Mouse (Mus musculus) intestine, postnatal 0 days (tissue): Measurements from ENCODE around the gene Antxr1. TPM values are rescaled to one million over a fixed set of nuclear protein-coding genes. Genes with fewer than 3 reads are reported as not detected.
A peak's percentile ranks its signal among the peaks of the same experiment; 100 is the strongest.

Source experiments
- ATAC-seq: fragments of 200-750 bp; cut with Nextera tagmentation; 2 replicates; pipeline ENCODE4 v1.8.0; 2017; ENCODE audit warnings: mild to moderate bottlenecking, moderate TSS enrichment, moderate library complexity
- H3K27ac ChIP-seq: fragments of 300-500 bp; sonication (generic); 2 replicates; pipeline ENCODE4 v1.5.1; 2014; ENCODE audit warnings: mild to moderate bottlenecking, low read depth, low read length, moderate library complexity
- H3K27me3 ChIP-seq: fragments of 300-500 bp; sonication (generic); replicated peaks from 2 replicates; pipeline ENCODE4 v1.6.1; 2014; ENCODE audit warnings: low read length, mixed read lengths; ENCODE audit not compliant: control insufficient read depth, insufficient read depth
- H3K36me3 ChIP-seq: fragments of 300-500 bp; sonication (generic); 2 replicates; pipeline ENCODE4 v1.6.1; 2014; ENCODE audit warnings: mild to moderate bottlenecking, moderate library complexity; ENCODE audit not compliant: control insufficient read depth, insufficient read depth
- H3K4me1 ChIP-seq: fragments of 300-500 bp; sonication (generic); replicated peaks from 2 replicates; pipeline ENCODE4 v1.6.1; 2014; ENCODE audit warnings: antibody characterized with exemption, low read length, mixed read lengths; ENCODE audit not compliant: control insufficient read depth, insufficient read depth
- H3K4me2 ChIP-seq: fragments of 300-500 bp; sonication (generic); replicated peaks from 2 replicates; pipeline ENCODE4 v1.6.1; 2014; ENCODE audit warnings: low read depth, mild to moderate bottlenecking, moderate library complexity
- H3K4me3 ChIP-seq: fragments of 300-500 bp; sonication (generic); 2 replicates; pipeline ENCODE4 v1.5.1; 2014; ENCODE audit warnings: low read depth, low read length
- H3K9ac ChIP-seq: fragments of 300-500 bp; sonication (generic); 2 replicates; pipeline ENCODE4 v1.6.1; 2014; ENCODE audit warnings: mild to moderate bottlenecking, low read depth, low read length
- H3K9me3 ChIP-seq: fragments of 300-500 bp; sonication (generic); 2 replicates; pipeline ENCODE4 v1.6.1; 2016; ENCODE audit warnings: mixed run types; ENCODE audit not compliant: control insufficient read depth
- CTCF ChIP-seq: sonication (generic); IDR thresholded peaks from 2 replicates; pipeline ENCODE4 v1.5.1; 2016; ENCODE audit warnings: low read depth, mild to moderate bottlenecking, control low read depth, antibody characterized with exemption, moderate library complexity
- WGBS: fragments of 180-500 bp; shearing (Covaris S2); extraction: QIAGEN DNeasy Blood & Tissue Kit; methylation state at CpG from one replicate; pipeline ENCODE4 v1.1.7; 2014; 5-methylcytosine and 5-hydroxymethylcytosine counted together
- polyA plus RNA-seq: library from polyadenylated mRNA; unstranded; fragments of >200 nt; fragmentation: Nextera tagmentation; extraction: Ambion mirVana; gene quantifications from 2 replicates; pipeline ENCODE4 v1.2.1, GENCODE M21; 2015

Gene Antxr1
- polyA plus RNA-seq, 1 experiment from 2014 or later: 4.9 TPM

DNA sequence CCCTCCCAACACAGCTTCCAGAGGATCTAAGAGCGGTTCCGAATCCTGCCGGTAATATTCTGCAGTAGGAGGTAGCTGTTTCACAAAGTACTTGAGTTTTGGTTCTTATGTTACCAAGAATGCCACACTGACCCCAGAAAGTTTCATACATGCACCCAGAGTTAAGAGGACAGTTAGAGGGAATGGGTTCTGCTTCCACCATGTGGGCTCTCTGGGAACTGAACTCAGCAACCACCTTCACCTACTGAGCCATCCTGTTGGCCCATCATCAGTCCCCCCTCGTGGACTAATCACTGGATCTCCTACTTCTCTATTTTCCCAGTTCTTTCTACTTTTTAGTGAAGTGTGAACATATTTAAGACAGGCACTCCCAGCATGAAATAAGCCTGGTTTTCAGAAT lies 53.9 kb downstream of the Antxr1 start:
- Histone ChIP-seq H3K9ac (no peak overlapping the region), H3K36me3 (no peaks in the 10 kb centered on the region; the same call in 1 of the 2 replicates), H3K27ac (no peak overlapping the region), H3K27me3 (no peaks in the 10 kb centered on the region), H3K4me2 (no peak overlapping the region), H3K9me3 (no peaks in the 10 kb centered on the region), H3K4me1 (0 out of 2 replicates have a peak, but pooled peaks cover under 1% of the 10 kb centered on the region), H3K4me3 (no peak overlapping the region)
- no peak for ATAC-seq
- WGBS: 90% methylated on average over 4 of the region's 4 CpGs
- peak; percentile 61 for TF ChIP-seq CTCF

DNA sequence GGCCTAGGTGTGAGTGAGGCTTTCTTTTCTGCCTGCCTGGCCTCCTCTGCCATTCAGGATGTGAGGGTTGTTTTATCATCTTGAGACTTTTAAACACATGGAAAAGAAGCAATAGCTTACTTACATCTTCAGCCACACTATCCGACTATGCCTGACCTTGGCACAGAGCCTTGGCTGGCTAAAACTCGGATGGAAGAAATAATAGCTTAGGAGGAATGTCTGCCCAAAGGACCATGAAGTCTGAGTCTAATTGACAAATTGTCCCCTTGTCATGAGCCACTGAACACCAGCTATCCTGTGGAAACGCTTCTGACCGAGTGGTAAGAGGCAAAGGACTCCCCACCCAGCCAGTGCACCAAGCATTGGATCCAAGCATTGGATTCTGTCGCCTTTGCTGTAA lies 57.5 kb downstream of the Antxr1 start:
- Histone ChIP-seq H3K4me1 (0 out of 2 replicates have a peak, but pooled peaks cover 3% of the 10 kb centered on the region), H3K9me3 (peaks cover 5% of the 10 kb centered on the region; the same call in 1 of the 2 replicates), H3K36me3 (no peaks in the 10 kb centered on the region), H3K27me3 (no peaks in the 10 kb centered on the region), H3K4me2 (no peak overlapping the region), H3K9ac (no peak overlapping the region), H3K4me3 (no peak overlapping the region), H3K27ac (no peak overlapping the region)
- no peak for TF ChIP-seq CTCF
- 75% methylated on average over 5 of the region's 5 CpGs for WGBS
- ATAC-seq: no peak

DNA sequence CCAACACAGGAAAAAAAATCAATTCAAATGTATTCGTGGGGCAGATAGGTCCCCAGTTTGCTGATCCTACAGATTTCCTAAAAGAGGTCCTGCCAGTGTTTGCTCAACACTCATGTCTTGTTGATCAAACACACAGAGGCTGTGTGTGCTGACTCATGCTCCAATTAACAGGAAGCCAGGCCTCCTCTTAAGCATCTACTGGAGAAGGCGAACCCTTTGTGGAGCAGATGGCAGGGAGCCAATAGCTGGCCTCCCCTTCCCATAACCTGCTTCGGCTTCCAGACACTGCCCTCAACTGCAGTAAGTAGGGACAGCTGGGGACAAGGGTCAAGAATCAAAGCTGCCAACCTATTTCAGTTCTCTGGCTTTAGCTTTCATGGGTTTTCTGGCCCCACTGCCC lies 58.1 kb downstream of the Antxr1 start:
- TF ChIP-seq CTCF: no peak
- no peak overlapping the region for H3K4me2 ChIP-seq
- no peak overlapping the region for H3K4me3 ChIP-seq
- H3K9me3 ChIP-seq: peaks cover 5% of the 10 kb centered on the region; the same call in 1 of the 2 replicates
- no peak overlapping the region for H3K9ac ChIP-seq
- 0 out of 2 replicates have a peak, but pooled peaks cover 3% of the 10 kb centered on the region for H3K4me1 ChIP-seq
- no peaks in the 10 kb centered on the region for H3K27me3 ChIP-seq
- ATAC-seq: peak; percentile 69
- no peaks in the 10 kb centered on the region for H3K36me3 ChIP-seq
- 11% methylated on average over 3 of the region's 3 CpGs for WGBS
- peak overlapping the region; percentile 50; the same call in 1 of the 2 replicates for H3K27ac ChIP-seq

DNA sequence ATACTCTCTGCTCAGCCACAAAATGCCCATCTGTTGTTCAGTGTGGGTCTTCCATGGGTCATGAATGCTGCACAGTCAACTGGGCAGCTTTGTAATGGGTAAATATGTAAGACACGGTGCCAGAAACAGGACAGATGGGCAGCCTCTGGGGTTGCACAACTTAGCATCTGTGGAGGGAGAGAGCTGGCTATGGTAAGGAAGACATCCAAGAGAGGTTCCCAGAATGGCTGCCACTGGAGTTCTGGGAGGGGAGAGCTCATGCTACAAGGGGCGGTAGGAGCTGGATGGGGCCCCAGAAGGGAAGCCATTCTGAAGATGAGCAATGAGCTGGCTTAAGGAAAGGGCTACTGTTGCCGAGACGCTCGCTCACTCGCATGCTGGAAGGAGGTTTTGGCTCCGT lies 58.7 kb downstream of the Antxr1 start:
- no peak overlapping the region for H3K4me3 ChIP-seq
- WGBS: 69% methylated on average over 7 of the region's 7 CpGs
- no peaks in the 10 kb centered on the region for H3K36me3 ChIP-seq
- TF ChIP-seq CTCF: no peak
- H3K27me3 ChIP-seq: no peaks in the 10 kb centered on the region
- H3K27ac ChIP-seq: peak overlapping the region; percentile 50; the same call in 1 of the 2 replicates
- 0 out of 2 replicates have a peak, but pooled peaks have one; percentile 7 for ATAC-seq
- 0 out of 2 replicates have a peak, but pooled peaks cover 3% of the 10 kb centered on the region for H3K4me1 ChIP-seq
- peaks cover 5% of the 10 kb centered on the region; the same call in 1 of the 2 replicates for H3K9me3 ChIP-seq
- H3K4me2 ChIP-seq: no peak overlapping the region
- H3K9ac ChIP-seq: no peak overlapping the region

DNA sequence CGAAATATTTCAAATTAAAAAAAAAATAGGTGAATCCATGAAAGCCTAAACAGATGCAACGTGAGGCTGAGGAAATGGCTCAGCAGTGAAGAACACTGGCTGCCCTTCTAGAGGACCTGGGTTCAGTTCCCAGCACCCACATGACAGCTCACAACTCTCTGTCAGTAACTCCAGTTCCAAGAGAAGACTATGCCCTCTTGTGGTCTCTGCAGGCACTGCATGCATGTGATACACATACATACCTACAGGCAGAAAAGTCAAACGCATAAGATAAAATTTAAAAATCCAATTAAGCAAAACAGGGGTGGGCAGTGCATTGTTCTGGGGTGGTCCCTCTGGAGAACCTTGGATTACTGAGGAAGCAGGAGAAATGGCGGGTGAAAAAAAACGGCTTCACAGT lies 60.8 kb downstream of the Antxr1 start:
- 0 out of 2 replicates have a peak, but pooled peaks cover 3% of the 10 kb centered on the region for H3K4me1 ChIP-seq

DNA sequence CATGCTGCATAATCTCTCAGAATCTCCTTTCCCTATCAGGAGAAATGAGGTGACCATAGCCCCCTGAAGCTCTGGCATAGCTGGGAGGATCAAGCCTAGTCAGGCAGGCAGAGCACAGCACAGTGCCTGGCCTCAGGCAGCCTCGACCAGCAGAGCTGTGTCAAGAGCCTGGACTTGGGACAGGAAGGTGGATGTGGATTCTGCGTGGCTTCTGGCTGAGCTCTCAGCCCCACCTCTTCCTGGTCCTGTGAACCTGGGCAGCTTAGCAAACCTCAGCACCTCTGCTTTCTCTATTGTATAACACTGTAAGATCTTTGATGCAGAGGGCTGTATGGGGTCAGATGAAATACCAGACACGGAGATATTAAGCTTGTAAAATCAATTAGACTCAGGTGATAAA lies 61.8 kb downstream of the Antxr1 start:
- 0 out of 2 replicates have a peak, but pooled peaks cover 3% of the 10 kb centered on the region for H3K4me1 ChIP-seq
- no peak overlapping the region for H3K4me2 ChIP-seq
- no peaks in the 10 kb centered on the region for H3K27me3 ChIP-seq
- TF ChIP-seq CTCF: no peak
- ATAC-seq: no peak
- no peak overlapping the region for H3K27ac ChIP-seq
- H3K9ac ChIP-seq: no peak overlapping the region
- H3K9me3 ChIP-seq: peaks cover 5% of the 10 kb centered on the region; the same call in 1 of the 2 replicates
- H3K36me3 ChIP-seq: no peaks in the 10 kb centered on the region
- 46% methylated on average over 3 of the region's 3 CpGs for WGBS
- H3K4me3 ChIP-seq: no peak overlapping the region

More for the DNA sequence above, 60.8 kb downstream of the Antxr1 start:
- H3K4me2 ChIP-seq: no peak overlapping the region
- no peak for ATAC-seq
- TF ChIP-seq CTCF: peak; percentile 49
- no peak overlapping the region for H3K4me3 ChIP-seq
- H3K36me3 ChIP-seq: no peaks in the 10 kb centered on the region
- H3K9me3 ChIP-seq: peaks cover 5% of the 10 kb centered on the region; the same call in 1 of the 2 replicates
- 92% methylated on average over 5 of the region's 5 CpGs for WGBS
- H3K9ac ChIP-seq: no peak overlapping the region
- no peaks in the 10 kb centered on the region for H3K27me3 ChIP-seq
- H3K27ac ChIP-seq: no peak overlapping the region; the same call in 1 of the 2 replicates
